Mouse (Mus musculus) ES-E14 (cell line): ENCODE results near the gene Ankrd6.

ENCODE experiments used
- HCFC1 ChIP-seq: IDR thresholded peaks from 2 replicates; pipeline ENCODE4 v1.6.1; 2012; ENCODE audit warnings: low read length, inconsistent platforms, borderline replicate concordance; ENCODE audit not compliant: insufficient read depth
- MAFK ChIP-seq: IDR thresholded peaks from 2 replicates; pipeline ENCODE4 v1.6.1; 2014; ENCODE audit warnings: mild to moderate bottlenecking, low read depth, low read length, inconsistent platforms; ENCODE audit not compliant: insufficient read depth
- ZNF384 ChIP-seq: IDR thresholded peaks from 2 replicates; pipeline ENCODE4 v1.6.1; 2012; ENCODE audit warnings: low read depth, low read length, inconsistent platforms

- TF ChIP-seq MAFK (no peak), HCFC1 (no peak), ZNF384 (no peak)
Measured at GRCm38 (mm10) chr4:32891341-32891740, 59.3 kb downstream of the Ankrd6 start.
